Mouse (Mus musculus) right cerebral cortex, adult 18-20 months (tissue): Measurements from ENCODE around the gene Nom1.
"Not testable (repeated sequence)": the region's sequence is repeated elsewhere in the genome, so short reads cannot be mapped to it uniquely, and the experiment has no call there.

Experiments used
- DNase-seq: peaks from one replicate; pipeline ENCODE4 v3.0.0; 2022; ENCODE audit warnings: mixed read lengths

Gene Nom1

GRCm38 (mm10) chr5:29434228-29434871 lies at the start of gene Nom1:
Nom1 (plus strand) TSS chr5:29434664.
- DNase-seq: peak; percentile 92

- no peak for DNase-seq
These were observed 46.9 kb upstream of the Nom1 start for GRCm38 (mm10) chr5:29387591-29387990.

GRCm38 (mm10) chr5:29388181-29388943 lies 46.1 kb upstream of the Nom1 start:
- no peak for DNase-seq

GRCm38 (mm10) chr5:29388944-29389765 lies 45.3 kb upstream of the Nom1 start:
- DNase-seq: peak; percentile 70

GRCm38 (mm10) chr5:29398427-29398826 lies 36.0 kb upstream of the Nom1 start:
- no peak for DNase-seq

GRCm38 (mm10) chr5:29410854-29411253 lies 23.6 kb upstream of the Nom1 start:
- no peak for DNase-seq

GRCm38 (mm10) chr5:29413041-29413440 lies 21.4 kb upstream of the Nom1 start:
- DNase-seq: no peak

- DNase-seq: not testable (repeated sequence)
These were observed 11.1 kb upstream of the Nom1 start for GRCm38 (mm10) chr5:29423330-29423729.

- DNase-seq: no peak
These were observed 451 bp downstream of the Nom1 start for GRCm38 (mm10) chr5:29434872-29435358.

- no peak for DNase-seq
These were observed 1.0 kb downstream of the Nom1 start for GRCm38 (mm10) chr5:29435491-29435890.

- DNase-seq: not testable (repeated sequence)
These were observed 2.3 kb downstream of the Nom1 start for GRCm38 (mm10) chr5:29436728-29437127.

- no peak for DNase-seq
These were observed 10.8 kb downstream of the Nom1 start for GRCm38 (mm10) chr5:29445275-29445674.

- no peak for DNase-seq
These were observed 17.9 kb downstream of the Nom1 start for GRCm38 (mm10) chr5:29452352-29452751.

- DNase-seq: no peak
These were observed 22.6 kb downstream of the Nom1 start for GRCm38 (mm10) chr5:29456895-29457656.

GRCm38 (mm10) chr5:29462943-29463686 lies 28.7 kb downstream of the Nom1 start:
- DNase-seq: no peak

- DNase-seq: no peak
These were observed 33.3 kb downstream of the Nom1 start for GRCm38 (mm10) chr5:29467489-29468350.

- no peak for DNase-seq
These were observed 34.0 kb downstream of the Nom1 start for GRCm38 (mm10) chr5:29468351-29469065.

- DNase-seq: no peak
These were observed 35.0 kb downstream of the Nom1 start for GRCm38 (mm10) chr5:29469501-29469900.

GRCm38 (mm10) chr5:29470271-29470670 lies 35.8 kb downstream of the Nom1 start:
- DNase-seq: no peak

GRCm38 (mm10) chr5:29470851-29471394 lies 36.5 kb downstream of the Nom1 start:
- DNase-seq: no peak
